Mouse (Mus musculus) lung, postnatal 0 days (tissue): ENCODE measurements around the gene Wrap73. TPM values are rescaled to one million over a fixed set of nuclear protein-coding genes. Genes with fewer than 3 reads are reported as not detected.
A peak's percentile ranks its signal among the peaks of the same experiment; 100 is the strongest.

Experiments used
- ATAC-seq: fragments of 200-750 bp; cut with Nextera tagmentation; 2 replicates; pipeline ENCODE4 v1.8.0; 2017; ENCODE audit warnings: moderate library complexity
- DNase-seq: peaks from one replicate; pipeline ENCODE4 v3.0.0-alpha.2; 2016; ENCODE audit warnings: low spot score
- H3K27ac ChIP-seq: fragments of 300-500 bp; sonication (generic); 2 replicates; pipeline ENCODE4 v1.5.1; 2014; ENCODE audit warnings: antibody characterized with exemption, mild to moderate bottlenecking, low read length, mixed read lengths
- H3K27me3 ChIP-seq: fragments of 300-500 bp; sonication (generic); replicated peaks from 2 replicates; pipeline ENCODE4 v1.6.1; 2014; ENCODE audit warnings: low read length, mixed read lengths; ENCODE audit not compliant: insufficient read depth
- H3K36me3 ChIP-seq: fragments of 300-500 bp; sonication (generic); 2 replicates; pipeline ENCODE4 v1.6.1; 2014; ENCODE audit warnings: low read length, mixed read lengths; ENCODE audit not compliant: insufficient read depth
- H3K4me1 ChIP-seq: fragments of 300-500 bp; sonication (generic); 2 replicates; pipeline ENCODE4 v1.6.1; 2014; ENCODE audit warnings: antibody characterized with exemption, low read depth, low read length, mixed read lengths; ENCODE audit not compliant: insufficient read depth
- H3K4me2 ChIP-seq: fragments of 300-500 bp; sonication (generic); replicated peaks from 2 replicates; pipeline ENCODE4 v1.6.1; 2014; ENCODE audit warnings: low read depth, mild to moderate bottlenecking, low read length, moderate library complexity, mixed read lengths
- H3K4me3 ChIP-seq: fragments of 300-500 bp; sonication (generic); 2 replicates; pipeline ENCODE4 v1.5.1; 2014; ENCODE audit warnings: low read depth, low read length
- H3K9ac ChIP-seq: fragments of 300-500 bp; sonication (generic); replicated peaks from 2 replicates; pipeline ENCODE4 v1.6.1; 2014; ENCODE audit warnings: low read depth, mild to moderate bottlenecking
- H3K9me3 ChIP-seq: fragments of 300-500 bp; sonication (generic); 2 replicates; pipeline ENCODE4 v1.6.1; 2016; ENCODE audit warnings: low read length, mixed read lengths
- CTCF ChIP-seq: IDR thresholded peaks from 2 replicates; pipeline ENCODE4 v1.5.1; 2016; ENCODE audit warnings: antibody characterized with exemption, mild to moderate bottlenecking
- EP300 ChIP-seq: IDR thresholded peaks from 2 replicates; pipeline ENCODE4 v1.6.1; 2016; ENCODE audit warnings: antibody characterized with exemption, mild to moderate bottlenecking, control low read depth
- WGBS: fragments of 180-500 bp; shearing (Covaris S2); extraction: QIAGEN DNeasy Blood & Tissue Kit; methylation state at CpG from one replicate; pipeline ENCODE4 v1.1.7; 2014; 5-methylcytosine and 5-hydroxymethylcytosine counted together
- polyA plus RNA-seq: library from polyadenylated mRNA; unstranded; fragments of >200 nt; fragmentation: Nextera tagmentation; extraction: Ambion mirVana; gene quantifications from 2 replicates; pipeline ENCODE4 v1.2.1, GENCODE M21; 2015

The Wrap73 gene
- polyA plus RNA-seq, result 19.8 and 21.6 TPM in 2 replicates

DNA sequence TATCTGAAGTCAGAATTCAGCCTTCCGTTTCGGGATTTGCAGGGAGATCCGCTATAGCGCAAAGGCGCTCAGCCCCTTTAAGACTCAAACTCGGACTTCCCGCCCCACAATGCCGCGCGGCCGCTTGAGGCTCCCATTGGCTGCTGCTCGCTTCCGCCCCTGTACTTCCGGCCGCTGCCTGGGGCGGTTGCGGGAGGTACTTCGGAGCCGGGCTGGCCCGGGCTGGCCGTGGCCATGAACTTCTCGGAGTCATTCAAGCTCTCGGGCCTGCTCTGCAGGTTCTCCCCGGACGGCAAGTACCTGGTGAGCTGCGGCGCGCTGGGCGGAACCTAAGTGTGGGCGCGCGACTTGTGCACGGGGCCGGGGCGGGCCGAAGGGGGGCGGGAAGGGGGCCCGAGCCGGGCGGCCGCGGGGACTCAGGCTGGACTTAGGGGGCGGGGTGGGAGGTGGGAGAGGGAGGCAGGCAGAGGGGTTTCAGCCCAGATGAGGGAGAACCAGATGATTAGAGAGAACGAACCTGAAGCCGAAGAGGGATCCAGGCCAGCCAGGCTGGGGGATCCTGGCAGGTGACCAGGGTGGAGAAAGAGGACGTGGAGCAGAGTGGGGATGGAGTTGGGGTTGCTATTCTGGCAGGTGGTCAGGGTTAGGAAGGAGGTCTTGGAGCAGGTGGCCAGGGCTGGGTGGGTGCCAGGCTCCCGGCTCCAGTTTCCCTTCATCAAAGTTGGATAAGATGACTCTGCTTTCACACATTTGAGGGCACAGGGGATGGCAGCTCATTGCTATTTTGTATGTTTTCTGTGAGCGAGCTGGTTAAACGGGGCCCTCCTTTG, at the start of gene Wrap73:
Wrap73 (plus strand) TSS at position 162 of the 830 bp plus-strand sequence.
- peaks cover 42% of the 10 kb centered on the region for H3K27me3 ChIP-seq
- TF ChIP-seq CTCF, result no peak
- TF ChIP-seq EP300, result no peak
- peak; percentile 96 for DNase-seq
- H3K9me3 ChIP-seq, result no peaks in the 10 kb centered on the region
- H3K4me2 ChIP-seq, result peak within 1 kb of the TSS; percentile 88
- peak within 1 kb of the TSS; percentile 63 for H3K9ac ChIP-seq
- peaks cover 22% of the 10 kb centered on the region for H3K4me1 ChIP-seq
- ATAC-seq, result peak; percentile 97
- peak within 1 kb of the TSS; percentile 73 for H3K4me3 ChIP-seq
- 1% methylated on average over 49 of the region's 49 CpGs for WGBS
- no peaks in the 10 kb centered on the region for H3K36me3 ChIP-seq
- H3K27ac ChIP-seq, result peak within 1 kb of the TSS; percentile 73

- Histone ChIP-seq H3K9me3 (no peaks in the 10 kb centered on the region), H3K4me2 (no peak overlapping the region), H3K27ac (no peak overlapping the region), H3K9ac (no peak overlapping the region), H3K4me3 (no peak overlapping the region), H3K27me3 (no peaks in the 10 kb centered on the region), H3K4me1 (no peaks in the 10 kb centered on the region), H3K36me3 (no peaks in the 10 kb centered on the region)
- ATAC-seq, result no peak
- WGBS, result 18% methylated on average over 9 of the region's 9 CpGs
- DNase-seq, result peak; percentile 40
- peak; percentile 65 for TF ChIP-seq CTCF
- no peak for TF ChIP-seq EP300
Measured at GRCm38 (mm10) chr4:154093210-154093609, 49.0 kb upstream of the Wrap73 start.

- Histone ChIP-seq H3K9me3 (no peaks in the 10 kb centered on the region), H3K36me3 (no peaks in the 10 kb centered on the region), H3K27ac (no peak overlapping the region), H3K4me1 (no peaks in the 10 kb centered on the region), H3K9ac (no peak overlapping the region), H3K4me2 (no peak overlapping the region), H3K27me3 (no peaks in the 10 kb centered on the region; the same call in 1 of the 2 replicates), H3K4me3 (no peak overlapping the region)
- WGBS, result 19% methylated on average over 6 of the region's 6 CpGs
- ATAC-seq, result no peak
- no peak for DNase-seq
- TF ChIP-seq EP300 (no peak), CTCF (no peak)
Measured at GRCm38 (mm10) chr4:154096111-154096510, 46.1 kb upstream of the Wrap73 start.

GRCm38 (mm10) chr4:154099361-154099760, 42.8 kb upstream of the Wrap73 start:
- TF ChIP-seq EP300, result no peak
- no peak for TF ChIP-seq CTCF
- WGBS, result 36% methylated on average over 7 of the region's 7 CpGs
- H3K27me3 ChIP-seq, result no peaks in the 10 kb centered on the region; the same call in 1 of the 2 replicates

GRCm38 (mm10) chr4:154103386-154103785, 38.8 kb upstream of the Wrap73 start:
- TF ChIP-seq EP300 (no peak), CTCF (no peak)
- Histone ChIP-seq H3K9me3 (no peaks in the 10 kb centered on the region), H3K4me2 (no peak overlapping the region), H3K36me3 (no peaks in the 10 kb centered on the region), H3K4me3 (no peak overlapping the region), H3K9ac (no peak overlapping the region), H3K27me3 (no peaks in the 10 kb centered on the region; the same call in 1 of the 2 replicates), H3K27ac (no peak overlapping the region), H3K4me1 (no peaks in the 10 kb centered on the region; the same call in 1 of the 2 replicates)
- DNase-seq (no peak), ATAC-seq (no peak)
- 59% methylated on average over 8 of the region's 8 CpGs for WGBS

More at GRCm38 (mm10) chr4:154099361-154099760, 42.8 kb upstream of the Wrap73 start:
- H3K36me3 ChIP-seq, result no peaks in the 10 kb centered on the region
- ATAC-seq (no peak), DNase-seq (no peak)
- no peak overlapping the region for H3K4me3 ChIP-seq
- H3K4me2 ChIP-seq, result no peak overlapping the region
- no peaks in the 10 kb centered on the region for H3K4me1 ChIP-seq
- no peak overlapping the region for H3K27ac ChIP-seq
- H3K9ac ChIP-seq, result no peak overlapping the region
- no peaks in the 10 kb centered on the region for H3K9me3 ChIP-seq

DNA sequence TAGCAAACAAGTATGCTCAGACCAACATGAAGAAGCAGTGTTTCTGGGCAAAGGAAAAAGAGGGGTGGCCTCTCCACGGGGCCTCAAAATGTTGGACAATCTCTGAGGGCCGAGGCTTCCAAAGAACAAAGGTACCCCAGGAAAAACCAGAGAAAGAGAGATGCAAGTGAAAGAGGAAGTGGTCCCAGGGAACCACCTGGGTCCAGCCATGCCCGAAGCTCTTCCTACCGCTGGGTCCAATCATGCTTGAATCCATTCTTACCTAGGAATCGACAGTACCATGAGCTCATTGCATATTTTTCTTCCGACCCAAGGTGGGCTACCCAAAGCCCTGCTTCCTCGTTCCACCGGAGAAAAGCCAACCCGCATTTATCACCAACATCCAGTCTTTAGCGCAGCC, 38.3 kb upstream of the Wrap73 start:
- Histone ChIP-seq H3K4me1 (no peaks in the 10 kb centered on the region; the same call in 1 of the 2 replicates), H3K27me3 (no peaks in the 10 kb centered on the region; the same call in 1 of the 2 replicates), H3K4me2 (no peak overlapping the region), H3K9me3 (no peaks in the 10 kb centered on the region), H3K36me3 (no peaks in the 10 kb centered on the region), H3K27ac (no peak overlapping the region), H3K9ac (no peak overlapping the region), H3K4me3 (no peak overlapping the region)
- no peak for TF ChIP-seq EP300
- no peak for TF ChIP-seq CTCF
- no peak for ATAC-seq
- DNase-seq, result no peak
- 81% methylated on average over 10 of the region's 10 CpGs for WGBS
